Mouse (Mus musculus) embryonic fibroblast, embryonic 13.5 days (primary cell): ENCODE data around the gene Map2k4. TPM values are rescaled to one million over a fixed set of nuclear protein-coding genes. Genes with fewer than 3 reads are reported as not detected.

ENCODE experiments used
- H3K27ac ChIP-seq: 2 replicates; pipeline ENCODE4 v1.5.1; 2012; ENCODE audit warnings: low read length, control low read depth, inconsistent platforms; ENCODE audit not compliant: insufficient read depth
- H3K4me1 ChIP-seq: 2 replicates; pipeline ENCODE4 v1.6.1; 2011; ENCODE audit warnings: low read length; ENCODE audit not compliant: control insufficient read depth, insufficient read depth
- H3K4me3 ChIP-seq: 2 replicates; pipeline ENCODE4 v1.5.1; 2011; ENCODE audit warnings: mild to moderate bottlenecking, control low read depth, low read length; ENCODE audit not compliant: insufficient read depth
- CTCF ChIP-seq: IDR thresholded peaks from 2 replicates; pipeline ENCODE4 v1.5.1; 2011; ENCODE audit warnings: mild to moderate bottlenecking, control low read depth, low read length, moderate library complexity, borderline replicate concordance; ENCODE audit not compliant: insufficient read depth
- POLR2A ChIP-seq: IDR thresholded peaks from 2 replicates; pipeline ENCODE4 v1.6.1; 2011; ENCODE audit warnings: low read depth, mild to moderate bottlenecking, control low read depth, low read length, moderate library complexity
- polyA plus RNA-seq: library from polyadenylated mRNA; stranded (reverse); fragments of >200 nt; gene quantifications from 2 replicates; pipeline ENCODE4 v1.2.4, GENCODE M21; 2011; ENCODE audit warnings: low read depth; ENCODE audit not compliant: missing spikeins, insufficient read length

Gene Map2k4
- polyA plus RNA-seq, 1 experiment = 60.0 TPM

DNA sequence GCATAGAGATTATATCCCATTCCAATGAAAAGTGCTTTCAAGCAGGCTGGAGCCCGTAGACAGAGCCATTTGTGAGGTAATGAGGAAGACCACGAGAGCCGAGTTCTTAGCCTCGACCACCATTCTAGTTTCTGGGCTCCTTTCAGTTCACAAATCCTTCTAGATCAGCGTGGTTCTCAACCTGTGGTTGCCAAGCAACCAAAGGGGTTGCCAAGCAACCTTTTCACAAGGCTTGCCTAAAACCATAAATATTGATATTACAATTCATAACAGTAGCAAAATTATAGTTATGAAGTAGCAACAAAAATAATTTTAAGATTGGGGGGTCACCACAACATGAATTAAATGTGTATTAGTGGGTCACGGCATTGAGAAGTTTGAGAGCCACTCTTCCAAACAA is 123.2 kb downstream of the Map2k4 start:
- TF ChIP-seq CTCF = no peak
- no peak for TF ChIP-seq POLR2A
- no peak overlapping the region for H3K27ac ChIP-seq
- H3K4me1 ChIP-seq = no peaks in the 10 kb centered on the region
- H3K4me3 ChIP-seq = no peak overlapping the region

DNA sequence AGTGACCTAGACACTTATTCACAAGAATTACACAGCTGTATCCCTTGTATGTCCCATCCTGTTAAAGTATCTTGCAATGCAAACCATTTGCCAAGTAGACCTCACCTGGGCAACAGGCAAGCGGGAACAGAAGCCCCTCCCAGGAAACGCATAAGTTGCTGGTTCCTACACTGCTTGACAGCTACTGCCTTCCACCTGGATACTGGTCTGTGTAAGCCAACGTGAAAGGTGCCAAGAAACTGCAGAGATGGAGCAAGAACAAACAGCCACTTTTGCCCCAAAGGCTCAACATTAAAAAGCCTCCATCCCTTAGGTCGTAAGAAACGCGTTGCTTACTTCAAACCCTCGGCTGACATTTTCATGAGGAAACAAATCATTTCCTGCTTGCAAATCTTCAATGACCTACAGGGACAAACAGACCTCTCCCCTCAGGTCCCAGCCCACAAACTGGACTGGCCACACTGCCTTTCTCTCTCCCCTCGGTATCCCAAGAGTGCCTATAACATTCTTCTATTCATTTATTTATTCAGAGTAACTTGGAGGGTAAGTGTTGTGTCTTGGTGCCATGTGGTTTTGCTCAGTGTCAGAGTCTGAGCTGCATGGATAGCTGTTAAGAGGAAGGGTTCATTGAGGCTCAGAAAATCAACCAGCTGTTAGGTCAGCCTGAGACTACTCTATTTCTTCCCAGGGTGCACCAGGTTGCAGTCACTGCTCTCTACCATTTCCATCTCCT is 126.1 kb downstream of the Map2k4 start:
- Histone ChIP-seq H3K27ac (no peak overlapping the region), H3K4me3 (no peak overlapping the region)
- no peak for TF ChIP-seq CTCF
- TF ChIP-seq POLR2A = no peak

DNA sequence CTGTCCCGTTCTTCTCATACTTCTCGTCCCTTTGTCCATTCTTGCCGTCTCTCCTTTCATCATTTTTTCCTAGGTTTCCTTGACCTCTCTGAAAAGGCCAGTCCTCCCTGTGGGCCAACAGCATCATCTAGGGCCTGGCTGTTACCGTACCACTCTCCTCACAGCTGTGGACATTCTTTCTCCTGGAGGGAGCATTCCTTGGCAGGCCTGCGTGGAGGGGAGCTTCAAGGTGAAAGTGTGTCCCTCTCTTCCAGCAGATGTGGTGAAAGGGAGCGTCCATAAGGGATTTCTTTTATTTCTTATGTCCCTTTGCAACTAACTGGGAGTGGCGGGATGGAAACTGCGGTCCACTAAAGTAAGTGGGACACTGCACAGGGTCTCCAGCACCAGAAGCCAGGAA is 134.2 kb downstream of the Map2k4 start:
- Histone ChIP-seq H3K27ac (no peak overlapping the region), H3K4me1 (no peaks in the 10 kb centered on the region), H3K4me3 (no peak overlapping the region)
- no peak for TF ChIP-seq CTCF
- no peak for TF ChIP-seq POLR2A

More for the DNA sequence above, 126.1 kb downstream of the Map2k4 start:
- H3K4me1 ChIP-seq = no peaks in the 10 kb centered on the region

DNA sequence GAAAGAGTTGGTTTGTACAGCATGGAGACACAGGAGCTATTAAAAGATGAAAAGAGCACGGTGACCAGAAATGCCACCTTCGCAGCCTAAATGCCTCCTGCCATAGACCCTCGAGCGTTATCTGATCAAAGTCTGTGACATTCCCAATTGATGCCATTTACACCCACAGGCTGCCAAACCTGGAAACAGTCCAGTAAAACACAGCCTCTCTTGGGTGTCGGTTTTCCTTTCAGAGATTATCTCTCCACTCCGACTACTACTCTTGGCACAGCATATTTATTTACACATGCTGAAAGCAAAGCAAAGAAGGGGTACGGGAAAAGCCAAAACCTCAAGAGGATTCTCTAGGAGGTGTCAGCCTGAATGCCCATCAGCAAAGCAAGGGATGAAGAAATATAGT is 136.7 kb downstream of the Map2k4 start:
- Histone ChIP-seq H3K4me3 (no peak overlapping the region), H3K4me1 (no peaks in the 10 kb centered on the region), H3K27ac (no peak overlapping the region)
- TF ChIP-seq POLR2A (no peak), CTCF (no peak)

DNA sequence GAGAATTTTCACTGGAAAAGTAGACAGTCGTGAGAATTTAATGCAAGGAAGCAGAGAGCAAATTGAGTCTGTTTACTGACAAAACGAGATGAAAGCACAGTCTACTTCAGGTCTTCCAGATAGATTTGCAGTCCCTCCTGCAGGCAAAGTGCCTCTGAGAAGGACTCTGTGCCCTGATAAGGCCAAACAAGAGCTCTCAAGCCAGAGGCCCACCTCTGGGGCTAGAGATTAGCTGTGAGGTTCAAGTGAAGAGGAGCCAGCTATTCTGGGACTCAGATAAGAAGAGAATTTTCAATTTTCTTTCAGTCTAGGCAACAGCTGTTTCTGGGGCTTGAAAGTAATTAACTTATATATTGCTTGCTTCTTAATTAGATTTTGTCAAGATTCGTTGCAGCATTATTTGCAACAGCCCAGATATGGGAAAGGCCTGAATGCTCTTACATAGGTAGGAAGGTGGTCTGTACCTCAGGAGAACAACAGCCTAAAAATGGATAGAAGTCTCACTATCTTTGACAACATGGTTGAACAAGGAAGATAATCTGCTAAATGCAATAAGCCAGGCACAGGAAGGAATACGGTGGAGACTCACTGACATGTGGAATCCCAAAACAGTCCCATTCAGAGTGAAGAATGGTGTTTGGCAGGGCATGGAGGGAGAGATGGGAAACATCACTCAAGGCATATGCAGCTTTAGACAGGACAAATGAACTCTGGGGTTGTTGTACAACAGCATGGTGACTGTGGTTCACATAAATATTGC is 138.0 kb downstream of the Map2k4 start:
- Histone ChIP-seq H3K4me3 (no peak overlapping the region), H3K4me1 (no peaks in the 10 kb centered on the region), H3K27ac (no peak overlapping the region)
- no peak for TF ChIP-seq CTCF
- TF ChIP-seq POLR2A = no peak

DNA sequence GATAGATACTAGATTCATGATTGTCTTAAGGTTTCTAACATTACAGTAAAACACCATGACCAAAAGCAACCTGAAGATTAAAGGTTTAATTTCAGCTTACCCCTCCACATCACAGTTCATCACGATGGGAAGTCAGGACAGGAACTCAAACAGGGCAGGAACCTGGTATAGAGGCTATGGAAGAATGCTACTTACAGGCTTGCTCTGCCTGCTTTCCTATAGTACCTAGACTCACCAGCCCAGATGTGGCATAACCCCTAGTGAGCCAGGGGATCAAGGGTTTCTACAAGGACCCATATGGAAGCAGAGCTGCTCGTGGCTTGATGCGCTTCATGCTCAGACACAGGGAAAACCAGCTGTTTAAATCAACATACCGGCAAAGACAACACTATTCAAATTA is 138.6 kb downstream of the Map2k4 start:
- Histone ChIP-seq H3K4me3 (no peak overlapping the region), H3K4me1 (no peaks in the 10 kb centered on the region), H3K27ac (no peak overlapping the region)
- TF ChIP-seq POLR2A (no peak), CTCF (no peak)

DNA sequence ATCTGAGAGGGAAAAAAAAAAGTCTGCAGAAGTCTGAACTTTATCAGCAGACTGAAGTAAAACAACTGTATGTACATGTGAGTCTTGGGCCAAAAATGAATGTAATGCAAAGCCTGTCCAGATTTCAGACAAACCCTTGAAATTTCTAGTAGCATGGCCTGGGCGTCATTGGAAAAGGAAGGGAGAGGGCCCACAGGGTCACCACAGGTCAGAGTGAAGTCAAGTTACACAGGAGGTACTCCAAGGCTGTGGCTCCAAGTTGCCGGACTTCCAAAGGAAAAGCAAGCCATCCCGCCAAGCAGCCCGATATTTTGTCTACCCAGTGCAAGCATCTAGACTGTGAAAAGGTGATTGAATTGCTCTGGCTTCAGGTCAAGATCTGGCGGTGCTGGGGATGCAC is 141.8 kb downstream of the Map2k4 start:
- TF ChIP-seq CTCF = no peak
- no peak for TF ChIP-seq POLR2A
- Histone ChIP-seq H3K27ac (no peak overlapping the region), H3K4me1 (no peaks in the 10 kb centered on the region)

DNA sequence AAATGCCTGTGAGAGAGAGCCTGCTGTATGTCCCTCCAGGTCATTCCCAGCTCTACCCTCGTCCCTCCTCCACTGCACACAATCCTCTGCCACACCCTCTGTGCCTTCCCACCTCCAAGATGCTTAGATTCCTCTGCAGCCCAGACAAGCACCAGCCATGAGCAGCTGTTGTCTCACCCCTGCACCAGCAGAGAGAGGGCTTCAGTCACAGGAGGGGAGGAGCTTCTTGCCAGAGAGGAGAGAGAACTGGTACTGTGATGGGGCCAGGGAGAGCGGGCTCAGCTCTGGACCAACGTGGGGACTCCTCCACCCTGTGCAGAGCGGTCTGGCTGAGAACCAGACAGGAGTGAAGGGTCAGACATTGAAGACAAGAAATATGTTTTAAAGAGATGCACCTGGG is 143.6 kb downstream of the Map2k4 start:
- Histone ChIP-seq H3K27ac (no peak overlapping the region), H3K4me3 (no peak overlapping the region), H3K4me1 (no peaks in the 10 kb centered on the region)
- TF ChIP-seq CTCF (no peak), POLR2A (no peak)

More for the DNA sequence above, 141.8 kb downstream of the Map2k4 start:
- no peak overlapping the region for H3K4me3 ChIP-seq

DNA sequence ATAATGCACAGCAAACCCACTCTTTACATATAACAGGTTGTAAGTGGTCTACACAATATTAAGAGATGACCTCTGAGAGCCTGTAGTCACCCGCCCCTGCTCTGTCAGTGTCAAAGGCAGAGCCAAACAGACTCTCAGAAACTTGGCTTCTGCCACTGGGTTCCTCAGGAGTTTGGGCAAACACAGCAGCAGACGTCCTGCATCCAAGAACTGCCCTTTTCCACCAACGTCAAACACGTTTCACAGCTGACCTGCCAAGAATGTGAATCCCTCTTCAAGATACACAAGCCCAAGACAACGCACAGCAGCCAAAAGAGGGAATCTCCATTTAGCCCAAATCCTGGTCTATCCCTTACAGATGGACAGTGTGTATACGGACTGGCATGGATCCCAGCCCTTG is 147.8 kb downstream of the Map2k4 start:
- TF ChIP-seq POLR2A = no peak
- no peak for TF ChIP-seq CTCF
- Histone ChIP-seq H3K4me1 (peaks cover 2% of the 10 kb centered on the region), H3K4me3 (no peak overlapping the region), H3K27ac (no peak overlapping the region)

Other genes starting within 250 kb of the Map2k4 start
- gene Zkscan6, start 18.9 kb upstream of the Map2k4 start, polyA plus RNA-seq = 8.2 and 9.1 TPM in 2 replicates